Mouse (Mus musculus): Measurements from ENCODE around the gene Snap47.
A peak's percentile ranks its signal among the peaks of the same experiment; 100 is the strongest.

Gene Snap47

GRCm38 (mm10) chr11:59451086-59451485 is at the start of gene Snap47:
Snap47 (minus strand) TSS chr11:59451186.
- DNase-seq, result no peak

- no peak for DNase-seq
Measured at GRCm38 (mm10) chr11:59497747-59498146, 46.8 kb upstream of the Snap47 start.

- DNase-seq, result no peak
Measured at GRCm38 (mm10) chr11:59496672-59497310, 45.8 kb upstream of the Snap47 start.

GRCm38 (mm10) chr11:59486222-59486621 is 35.2 kb upstream of the Snap47 start:
- DNase-seq, result no peak

GRCm38 (mm10) chr11:59485641-59486040 is 34.7 kb upstream of the Snap47 start:
- no peak for DNase-seq

- DNase-seq, result peak; percentile 46
Measured at GRCm38 (mm10) chr11:59483212-59483611, 32.2 kb upstream of the Snap47 start.

GRCm38 (mm10) chr11:59477240-59477639 is 26.3 kb upstream of the Snap47 start:
- no peak for DNase-seq

GRCm38 (mm10) chr11:59472326-59472677 is 21.3 kb upstream of the Snap47 start, which contains the start of gene Zfp867:
Zfp867 (minus strand) TSS chr11:59472474.
- peak; percentile 88 for DNase-seq

- DNase-seq, result no peak
Measured at GRCm38 (mm10) chr11:59471413-59472325, 20.7 kb upstream of the Snap47 start.

GRCm38 (mm10) chr11:59460459-59460858 is 9.5 kb upstream of the Snap47 start:
- DNase-seq, result no peak

GRCm38 (mm10) chr11:59458973-59459372 is 8.0 kb upstream of the Snap47 start:
- DNase-seq, result no peak

GRCm38 (mm10) chr11:59456891-59457290 is 5.9 kb upstream of the Snap47 start:
- DNase-seq, result no peak

GRCm38 (mm10) chr11:59456346-59456745 is 5.4 kb upstream of the Snap47 start:
- DNase-seq, result no peak

- peak; percentile 36 for DNase-seq
Measured at GRCm38 (mm10) chr11:59450230-59450771, 685 bp downstream of the Snap47 start.

GRCm38 (mm10) chr11:59449741-59450229 is 1.2 kb downstream of the Snap47 start, which contains the start of gene Jmjd4:
Jmjd4 (plus strand) TSS chr11:59450045.
- DNase-seq, result peak; percentile 92

GRCm38 (mm10) chr11:59443102-59443501 is 7.9 kb downstream of the Snap47 start:
- DNase-seq, result no peak

- DNase-seq, result no peak
Measured at GRCm38 (mm10) chr11:59437954-59438353, 13.0 kb downstream of the Snap47 start.

- no peak for DNase-seq
Measured at GRCm38 (mm10) chr11:59432261-59432660, 18.7 kb downstream of the Snap47 start.

- DNase-seq, result no peak
Measured at GRCm38 (mm10) chr11:59429959-59430358, 21.0 kb downstream of the Snap47 start.

GRCm38 (mm10) chr11:59428057-59428660 is 22.8 kb downstream of the Snap47 start:
- no peak for DNase-seq

- DNase-seq, result peak; percentile 61
Measured at GRCm38 (mm10) chr11:59425671-59426101, 25.3 kb downstream of the Snap47 start.

- DNase-seq, result no peak
Measured at GRCm38 (mm10) chr11:59423010-59423588, 27.9 kb downstream of the Snap47 start.

- no peak for DNase-seq
Measured at GRCm38 (mm10) chr11:59421967-59422366, 29.0 kb downstream of the Snap47 start.

Data from right cerebral cortex, postnatal 14 days (tissue).